Mouse (Mus musculus): ENCODE data around the gene Nudt6. TPM values are rescaled to one million over a fixed set of nuclear protein-coding genes. Genes with fewer than 3 reads are reported as not detected.

Gene Nudt6
- total RNA-seq, 2 experiments from 2014 or later = 17.5 to 18.3 TPM

DNA sequence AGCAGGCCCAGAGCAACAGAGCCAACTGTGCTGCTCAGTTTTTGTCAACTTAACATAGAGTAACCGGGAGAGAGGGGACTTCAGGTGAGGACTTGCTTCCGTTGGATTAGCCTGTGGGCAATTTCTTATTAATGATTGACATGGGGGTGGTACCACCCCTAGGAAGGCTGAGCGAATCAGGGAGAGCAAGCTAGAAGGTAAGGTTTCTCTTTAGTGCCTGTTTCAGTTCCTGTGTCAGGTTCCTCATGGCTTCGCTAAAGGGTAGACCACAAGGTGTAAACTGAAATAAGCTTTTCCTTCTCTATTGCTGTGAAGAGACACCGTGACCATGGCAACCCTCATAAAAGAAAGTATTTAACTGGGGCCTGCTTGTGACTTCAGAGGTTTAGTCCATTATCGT lies 32.7 kb downstream of the Nudt6 start:
- no peak for DNase-seq (ENCODE audit: low spot score in 2 of 2)

DNA sequence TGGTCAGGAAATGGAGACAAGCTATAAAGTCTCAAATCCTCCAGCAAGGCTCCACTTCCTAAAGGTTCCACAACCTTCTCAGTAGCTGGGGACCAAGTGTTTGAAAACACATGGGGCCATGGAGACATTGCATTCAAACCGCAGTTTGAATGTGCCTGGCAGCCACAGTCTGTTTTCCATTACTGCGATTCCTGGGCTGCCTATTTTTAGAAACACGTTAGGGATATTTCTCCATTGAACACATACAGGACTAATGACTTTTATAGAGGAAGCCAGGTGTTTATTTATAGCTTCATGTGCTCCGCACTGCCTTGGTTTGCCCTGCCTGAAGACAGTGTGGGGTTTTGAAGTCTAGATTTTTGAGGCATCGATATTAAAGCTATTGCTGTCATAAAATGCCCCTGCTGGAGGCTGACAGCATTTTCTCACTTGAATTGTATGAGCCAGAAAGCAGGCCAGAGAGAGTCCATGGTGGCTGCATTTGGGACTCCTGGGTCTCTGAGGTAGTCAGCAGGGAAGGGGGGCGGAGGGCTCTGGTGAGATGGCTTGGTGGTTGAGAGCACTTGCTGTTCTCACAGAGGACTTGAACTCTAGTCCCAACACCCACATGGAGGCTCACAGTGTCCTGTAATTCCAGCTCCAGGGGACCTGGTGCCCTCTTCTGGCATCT lies 36.8 kb downstream of the Nudt6 start:
- no peak for DNase-seq (ENCODE audit: low spot score in 2 of 2)

DNA sequence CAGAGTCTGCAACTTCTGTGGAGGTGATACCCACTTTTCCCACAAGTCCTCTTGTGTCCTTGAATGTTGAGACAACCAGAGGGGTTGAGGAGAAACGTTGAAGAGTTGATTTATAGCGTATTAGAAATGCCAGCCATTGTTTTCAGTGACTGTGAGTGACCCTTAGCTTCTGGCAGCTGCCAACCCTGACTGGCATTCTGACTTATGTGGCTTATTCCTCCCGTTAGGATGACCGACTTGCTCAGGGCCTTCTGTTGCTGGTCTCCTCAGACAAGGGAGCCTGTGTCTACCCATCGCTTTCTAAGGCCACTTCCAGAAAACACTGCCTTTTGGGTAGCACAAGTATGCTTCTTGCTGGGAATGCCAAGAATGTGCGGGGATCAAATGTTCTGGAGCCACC lies 38.6 kb downstream of the Nudt6 start:
- no peak for DNase-seq (ENCODE audit: low spot score in 2 of 2)

DNA sequence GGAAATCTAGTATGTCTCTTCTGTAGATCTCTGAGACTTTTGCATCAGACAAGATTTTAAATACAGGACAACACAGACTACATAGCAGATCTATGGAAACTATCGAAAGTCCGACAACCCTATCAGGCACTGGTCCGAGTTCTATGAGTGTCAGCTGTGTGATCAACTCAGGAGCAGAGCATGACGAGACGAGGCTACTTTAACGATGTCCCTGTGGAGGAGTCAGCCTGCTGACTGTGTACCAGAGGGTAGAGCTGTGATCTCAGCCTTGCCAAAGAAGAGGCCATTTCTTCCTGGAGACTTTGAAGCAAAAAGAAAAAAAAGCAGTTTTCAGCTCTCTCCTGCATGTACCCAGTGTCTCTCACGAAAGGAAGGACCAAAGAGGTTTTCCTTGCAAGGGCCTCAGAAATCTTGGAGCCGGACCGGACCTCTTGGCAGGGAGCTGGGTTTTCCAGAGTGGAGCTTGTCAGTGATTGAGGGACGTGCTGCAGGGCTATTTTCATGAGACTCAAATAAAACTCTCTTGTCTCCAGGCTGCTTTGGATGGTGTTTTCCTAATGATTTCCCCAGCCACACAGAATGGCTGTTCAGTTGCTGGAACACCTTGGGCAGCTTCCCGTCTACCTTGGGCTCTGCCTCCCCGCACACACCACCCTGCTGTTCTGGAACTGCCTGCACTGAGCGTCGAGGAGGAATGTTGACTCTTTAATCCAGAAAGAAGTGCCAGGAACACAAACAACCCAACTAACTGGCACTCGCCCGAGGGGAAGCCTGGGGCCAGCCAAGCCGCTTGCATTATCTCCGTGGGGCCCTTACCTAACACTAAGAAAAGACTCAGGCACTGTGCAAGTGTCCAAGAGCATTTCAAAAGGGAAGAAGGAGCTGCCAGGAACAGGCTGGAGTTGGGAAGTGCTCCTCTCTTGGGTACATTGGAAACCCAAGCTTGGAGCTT lies 39.8 kb downstream of the Nudt6 start:
- no peak for DNase-seq (ENCODE audit: low spot score in 2 of 2)

DNA sequence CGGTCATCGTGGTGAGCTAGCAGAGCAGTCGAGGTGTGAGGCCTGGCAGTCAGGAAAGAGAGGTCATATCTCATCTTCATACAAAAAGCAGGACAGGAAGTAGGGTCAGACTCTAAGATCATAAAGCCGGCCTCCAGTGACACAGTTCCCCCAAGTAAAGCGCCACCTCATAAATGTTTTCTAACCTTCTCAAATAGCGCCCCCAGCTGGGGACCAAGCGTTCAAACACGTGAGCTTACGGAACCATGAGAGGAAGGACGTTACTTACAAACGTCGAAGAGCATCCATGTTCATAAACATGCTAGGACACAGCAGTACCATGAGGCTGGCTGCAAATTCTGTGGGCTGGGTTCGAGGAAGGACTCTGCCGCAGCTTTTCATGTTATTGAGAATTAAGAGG lies 40.8 kb downstream of the Nudt6 start:
- no peak for DNase-seq (ENCODE audit: low spot score in 2 of 2)

DNA sequence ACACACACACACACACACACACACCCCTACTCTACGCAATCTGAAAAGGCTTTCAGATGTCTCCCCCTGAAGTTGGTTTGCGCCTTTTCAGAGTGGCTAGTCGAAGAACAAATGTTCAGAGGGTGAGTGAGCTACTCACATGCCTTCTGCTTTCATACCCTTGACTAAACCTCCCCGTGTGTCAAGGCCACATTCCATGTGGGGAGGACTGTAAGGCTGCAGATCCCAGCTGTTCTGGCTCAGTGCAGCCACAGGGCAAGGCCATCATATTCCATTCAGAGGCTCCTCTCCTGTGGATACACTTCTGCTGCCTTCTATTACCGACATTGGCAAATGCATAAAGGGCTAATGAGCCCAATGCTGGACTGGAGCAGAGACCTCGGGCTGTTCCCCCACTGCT lies 41.6 kb downstream of the Nudt6 start:
- DNase-seq (ENCODE audit: low spot score in 2 of 2) = no peak

DNA sequence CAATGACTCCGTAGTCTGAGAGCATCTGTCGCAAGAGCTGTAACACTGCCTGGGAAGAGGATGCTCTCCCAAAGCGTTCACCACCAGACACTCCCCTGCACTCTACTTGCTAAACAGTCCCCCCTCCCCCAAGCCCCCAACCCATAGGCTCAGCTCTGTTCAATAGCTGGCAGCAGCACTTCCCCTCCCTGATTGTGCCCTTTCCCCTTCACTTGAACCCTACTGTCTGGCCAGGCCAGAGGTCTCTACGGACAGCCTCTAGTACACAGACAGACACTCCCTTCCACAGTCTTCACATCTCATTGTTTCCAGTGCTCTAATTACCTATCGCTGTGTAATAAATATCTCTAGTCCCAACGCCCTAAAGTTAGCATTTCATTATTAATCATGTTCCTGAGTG lies 42.1 kb downstream of the Nudt6 start:
- no peak for DNase-seq (ENCODE audit: low spot score in 2 of 2)

DNA sequence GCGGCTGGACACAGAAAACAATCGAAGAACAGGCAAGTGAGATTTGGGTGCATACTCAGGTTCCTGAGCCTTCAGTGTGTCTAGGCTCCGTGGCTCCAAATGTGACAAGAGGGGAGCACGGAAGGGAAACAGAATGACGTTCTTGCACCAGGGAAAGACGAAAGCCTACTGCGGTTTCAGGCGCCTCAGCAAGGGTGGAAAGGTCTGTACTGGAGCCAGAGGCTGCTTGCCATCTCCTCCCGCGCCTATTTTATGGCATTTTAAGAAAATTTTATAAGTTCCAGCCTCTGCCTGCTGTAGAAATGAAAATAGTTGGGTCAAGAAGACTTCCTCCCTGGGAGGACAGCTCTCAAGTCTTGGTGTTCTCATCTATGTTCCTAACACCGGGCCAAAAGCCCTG lies 46.3 kb downstream of the Nudt6 start:
- no peak for DNase-seq (ENCODE audit: low spot score in 2 of 2)

DNA sequence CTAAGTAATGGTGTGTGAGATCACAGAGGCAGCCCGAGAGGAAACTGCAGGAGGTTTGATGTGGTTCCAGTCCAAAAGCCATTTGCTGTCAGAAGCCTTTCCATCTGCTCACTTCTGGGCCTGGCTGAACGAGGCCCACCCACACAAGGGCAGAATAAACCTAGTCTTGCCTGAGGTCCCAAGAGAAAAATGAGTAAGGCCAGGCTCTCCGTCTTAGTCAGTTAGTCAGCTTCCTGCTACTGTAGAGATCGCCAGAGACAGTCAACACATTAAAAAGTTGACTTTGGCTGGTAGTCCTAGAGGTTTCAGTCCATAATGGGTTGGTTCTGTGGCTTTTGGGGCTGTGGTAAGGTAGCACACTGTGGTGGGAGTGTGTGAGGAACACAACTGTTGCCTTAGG lies 49.6 kb downstream of the Nudt6 start:
- DNase-seq (ENCODE audit: low spot score in 2 of 2) = no peak

DNA sequence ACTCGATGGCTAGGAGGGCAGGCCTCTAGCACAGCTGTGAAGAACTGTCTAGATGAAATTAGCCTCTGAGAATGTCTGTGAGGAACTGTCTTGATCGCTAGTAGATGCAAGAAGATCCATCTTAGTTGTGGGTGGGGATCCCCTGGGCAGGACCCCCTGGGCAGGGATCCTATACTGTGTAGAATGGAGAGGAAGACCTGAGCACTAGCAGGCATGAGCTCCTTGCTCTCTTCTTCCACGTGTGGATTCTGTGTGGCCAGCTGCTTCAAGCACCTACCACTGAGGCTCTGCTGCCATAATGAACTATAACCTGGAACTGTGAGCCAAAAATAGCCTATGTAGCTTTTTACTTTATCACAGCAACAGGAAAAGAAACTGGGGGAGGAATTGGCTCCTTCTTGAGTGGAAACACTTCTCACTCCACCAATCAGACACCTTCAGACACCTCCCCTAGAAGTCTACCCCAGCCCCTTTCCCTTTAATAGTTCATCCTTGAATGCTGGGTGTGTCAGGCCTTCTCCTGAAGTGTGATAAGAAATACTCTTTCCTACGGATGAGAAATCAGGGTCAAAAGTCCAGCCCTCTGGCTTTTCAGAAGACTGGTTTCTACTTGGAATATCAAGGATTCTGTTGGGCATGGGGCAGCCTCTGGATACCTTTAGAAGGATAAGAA lies 53.5 kb downstream of the Nudt6 start:
- DNase-seq (ENCODE audit: low spot score in 2 of 2) = no peak

DNA sequence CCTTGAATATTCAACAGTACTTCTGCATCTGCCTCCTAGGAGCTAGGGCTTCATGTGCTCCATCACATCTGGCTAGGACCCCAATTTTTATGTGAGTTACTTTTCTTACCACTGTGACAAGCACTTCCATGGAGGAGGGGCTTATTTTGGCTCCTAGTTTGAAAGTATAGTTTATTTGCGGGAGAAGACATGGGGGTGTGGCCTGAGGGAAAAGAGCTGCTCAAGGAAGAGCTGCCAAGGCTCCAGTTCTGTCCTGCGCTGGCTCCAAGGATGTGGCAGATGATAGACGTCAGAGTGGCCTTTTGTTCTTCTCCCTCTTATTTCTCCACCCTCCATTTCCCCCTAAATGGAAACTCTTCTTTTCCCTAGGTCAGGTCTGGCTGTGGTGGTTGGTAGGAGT lies 54.0 kb downstream of the Nudt6 start:
- DNase-seq (ENCODE audit: low spot score in 2 of 2) = no peak

DNA sequence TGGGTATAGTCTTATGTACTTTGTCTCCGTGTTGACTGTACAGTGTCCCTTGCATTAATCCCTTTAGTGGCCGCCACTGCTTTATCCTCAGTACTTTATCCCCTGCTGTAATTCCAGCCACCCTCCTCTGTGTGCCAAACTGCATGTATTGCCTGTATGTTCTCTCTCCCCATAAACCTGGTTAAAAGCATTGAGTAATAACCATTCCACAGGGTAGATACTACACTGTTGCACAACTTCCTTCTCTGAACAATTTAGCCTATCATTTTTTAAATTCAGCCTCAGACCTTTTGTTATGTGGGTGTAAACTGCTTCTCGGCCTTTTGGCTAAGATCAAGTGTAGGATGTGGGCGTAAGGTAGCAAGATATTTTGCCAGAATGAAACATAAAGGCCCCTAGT lies 54.9 kb downstream of the Nudt6 start:
- no peak for DNase-seq (ENCODE audit: low spot score in 2 of 2)

DNA sequence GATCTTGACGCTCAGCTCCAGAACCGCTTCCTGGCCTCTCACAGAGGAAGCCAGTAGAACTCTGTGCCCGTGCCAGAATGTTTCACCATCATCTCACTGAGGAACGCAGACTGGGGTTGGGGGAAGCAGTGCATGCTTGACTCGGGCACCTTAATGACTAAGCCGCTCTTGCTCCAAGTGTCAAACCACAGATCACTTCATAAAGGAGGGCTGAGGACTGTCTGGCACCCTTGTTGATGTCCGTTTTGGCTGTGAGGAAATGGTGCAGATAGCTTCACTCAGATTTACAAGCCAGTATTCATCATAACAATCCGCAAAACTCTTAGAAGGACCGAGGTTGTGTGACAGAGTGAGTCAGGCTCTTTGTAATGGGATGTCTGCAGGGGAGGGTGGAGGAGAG lies 59.3 kb downstream of the Nudt6 start:
- DNase-seq (ENCODE audit: low spot score in 2 of 2) = no peak

Other genes with a start within 250 kb of the Nudt6 start
- gene Il21, start 187.6 kb downstream of the Nudt6 start, total RNA-seq (2021) = not detected
- 1 to 10 TPM; 6.0 TPM for gene Bbs12, start 107.7 kb downstream of the Nudt6 start, total RNA-seq (2021)
- 1 to 10 TPM; 4.4 to 5.3 TPM for gene Cetn4, start 107.5 kb downstream of the Nudt6 start, total RNA-seq (2021)
- 1 to 10 TPM; 5.0 to 7.1 TPM for gene Fgf2, start 71.9 kb downstream of the Nudt6 start, total RNA-seq (2021)
- gene Spata5, start 315 bp downstream of the Nudt6 start, total RNA-seq (2021) = 10 to 100 TPM; 32.0 to 42.8 TPM
- 10 to 100 TPM; 35.4 to 40.6 TPM for gene Spry1, start 219.7 kb upstream of the Nudt6 start, total RNA-seq (2021)